Mouse (Mus musculus): ENCODE measurements around the gene Ikzf4.

Ikzf4 gene

DNA sequence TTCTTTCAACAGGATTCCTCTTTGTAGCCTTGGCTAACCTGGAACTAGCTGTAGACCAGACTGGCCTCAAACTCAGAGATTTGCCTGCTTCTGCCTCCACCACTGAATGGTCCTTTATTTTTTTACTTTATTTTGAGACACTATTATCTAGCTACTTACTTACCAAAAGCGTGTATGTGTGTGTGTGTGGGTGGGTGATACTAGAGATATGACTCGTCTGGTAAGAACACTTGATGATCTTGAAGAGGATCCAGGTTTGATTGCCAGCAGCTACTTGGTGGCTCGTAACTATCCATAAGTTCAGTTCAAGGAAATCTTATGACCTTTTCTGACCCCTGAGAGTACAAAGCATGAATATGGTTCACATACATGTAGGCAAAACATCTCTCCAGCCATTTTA is 19.5 kb upstream of the Ikzf4 start:
- Histone ChIP-seq H3K4me1 (replicated peaks; ENCODE audit: low read depth, low read length) (peaks cover 11% of the 10 kb centered on the region), H3K4me3 (replicated peaks; ENCODE audit: low read length) (no peak overlapping the region), H3K27me3 (ENCODE audit: insufficient read depth, low read length) (peaks cover 20% of the 10 kb centered on the region; the same call in 1 of the 2 replicates), H3K36me3 (ENCODE audit: insufficient read depth, low read length) (no peaks in the 10 kb centered on the region), H3K9me3 (ENCODE audit: low read length) (no peaks in the 10 kb centered on the region)
- TF ChIP-seq NANOG (IDR thresholded peaks at IDR 0.05; ENCODE audit: borderline replicate concordance, low read length) (no peak), POU5F1 (IDR thresholded peaks at IDR 0.05; ENCODE audit: borderline replicate concordance, low read length) (no peak), CTCF (conservative IDR thresholded peaks at IDR 0.05; ENCODE audit: low read length) (no peak)

- Histone ChIP-seq H3K36me3 (ENCODE audit: insufficient read depth, low read length) (no peaks in the 10 kb centered on the region), H3K27me3 (ENCODE audit: insufficient read depth, low read length) (peaks cover 17% of the 10 kb centered on the region; the same call in 1 of the 2 replicates), H3K4me3 (replicated peaks; ENCODE audit: low read length) (no peak overlapping the region), H3K9me3 (ENCODE audit: low read length) (no peaks in the 10 kb centered on the region), H3K4me1 (replicated peaks; ENCODE audit: low read depth, low read length) (peaks cover 11% of the 10 kb centered on the region)
- TF ChIP-seq NANOG (IDR thresholded peaks at IDR 0.05; ENCODE audit: borderline replicate concordance, low read length) (no peak), CTCF (conservative IDR thresholded peaks at IDR 0.05; ENCODE audit: low read length) (no peak), POU5F1 (IDR thresholded peaks at IDR 0.05; ENCODE audit: borderline replicate concordance, low read length) (no peak)
These were observed 19.0 kb upstream of the Ikzf4 start for GRCm38 (mm10) chr10:128664808-128665207.

DNA sequence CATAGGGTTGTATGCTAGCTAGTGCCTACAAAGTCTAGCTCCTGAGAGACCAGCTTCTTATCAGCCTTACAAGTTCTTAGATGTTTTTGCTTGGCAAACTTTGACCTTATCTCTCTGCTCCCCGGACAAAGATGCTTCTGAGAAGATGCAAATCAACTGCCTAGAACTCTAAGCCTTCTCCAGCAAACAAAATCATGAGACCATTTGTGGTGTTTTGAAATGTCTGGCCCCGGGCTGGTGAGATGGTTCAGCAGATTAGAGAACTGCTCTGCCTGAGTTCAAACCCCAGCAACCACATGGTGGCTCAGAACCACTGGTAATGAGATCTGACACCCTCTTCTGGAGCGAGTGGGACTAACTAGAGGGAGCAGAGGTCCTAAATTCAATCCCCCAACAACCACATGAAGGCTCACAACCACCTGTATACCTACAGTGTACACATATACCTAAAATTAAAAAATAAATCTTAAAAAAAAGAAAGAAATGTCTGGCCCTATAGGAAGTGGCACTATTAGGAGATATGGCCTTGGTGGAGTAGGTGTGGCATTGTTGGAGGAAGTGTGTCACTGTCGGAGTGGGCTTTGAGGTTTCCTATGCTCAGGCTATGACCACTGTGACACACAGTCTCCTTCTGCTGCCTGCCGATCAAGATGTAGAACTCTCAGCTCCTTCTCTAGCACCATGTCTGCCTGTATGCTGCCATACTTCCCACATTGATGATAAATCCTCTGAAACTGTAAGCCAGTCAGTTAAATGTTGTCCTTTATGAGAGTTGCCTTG is 17.8 kb upstream of the Ikzf4 start:
- TF ChIP-seq CTCF (conservative IDR thresholded peaks at IDR 0.05; ENCODE audit: low read length) (no peak), POU5F1 (IDR thresholded peaks at IDR 0.05; ENCODE audit: borderline replicate concordance, low read length) (no peak), NANOG (IDR thresholded peaks at IDR 0.05; ENCODE audit: borderline replicate concordance, low read length) (no peak)
- Histone ChIP-seq H3K36me3 (ENCODE audit: insufficient read depth, low read length) (no peaks in the 10 kb centered on the region), H3K9me3 (ENCODE audit: low read length) (no peaks in the 10 kb centered on the region), H3K27me3 (ENCODE audit: insufficient read depth, low read length) (peaks cover 17% of the 10 kb centered on the region; the same call in 1 of the 2 replicates), H3K4me1 (replicated peaks; ENCODE audit: low read depth, low read length) (peaks cover 11% of the 10 kb centered on the region), H3K4me3 (replicated peaks; ENCODE audit: low read length) (no peak overlapping the region)

DNA sequence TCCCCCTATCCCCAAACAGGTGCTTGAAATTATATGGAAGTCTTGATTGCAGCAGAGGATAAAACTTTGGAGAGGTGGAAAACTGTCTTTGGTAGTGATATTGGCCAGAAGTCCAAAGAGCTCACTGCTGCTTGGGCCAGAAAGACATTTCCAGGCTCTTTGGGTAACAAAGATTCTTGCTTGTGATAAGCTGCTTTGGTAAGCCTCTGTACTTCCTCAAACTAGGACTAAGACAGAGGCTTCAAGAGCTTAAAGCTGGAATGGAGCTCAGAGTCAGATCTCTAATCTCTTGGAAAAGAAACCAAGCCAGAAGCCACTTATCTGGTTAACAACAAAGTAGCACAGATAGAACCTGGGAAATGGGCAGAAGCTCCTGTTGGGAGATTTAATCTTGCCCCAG is 16.7 kb upstream of the Ikzf4 start:
- no peaks in the 10 kb centered on the region for H3K36me3 ChIP-seq (ENCODE audit: insufficient read depth, low read length)
- no peaks in the 10 kb centered on the region for H3K9me3 ChIP-seq (ENCODE audit: low read length)
- no peak for TF ChIP-seq NANOG (IDR thresholded peaks at IDR 0.05; ENCODE audit: borderline replicate concordance, low read length)
- no peak for TF ChIP-seq CTCF (conservative IDR thresholded peaks at IDR 0.05; ENCODE audit: low read length)
- peaks cover 15% of the 10 kb centered on the region; the same call in 1 of the 2 replicates for H3K4me1 ChIP-seq (replicated peaks; ENCODE audit: low read depth, low read length)
- H3K4me3 ChIP-seq (replicated peaks; ENCODE audit: low read length) = no peak overlapping the region
- H3K27me3 ChIP-seq (ENCODE audit: insufficient read depth, low read length) = peaks cover 12% of the 10 kb centered on the region; the same call in 1 of the 2 replicates

DNA sequence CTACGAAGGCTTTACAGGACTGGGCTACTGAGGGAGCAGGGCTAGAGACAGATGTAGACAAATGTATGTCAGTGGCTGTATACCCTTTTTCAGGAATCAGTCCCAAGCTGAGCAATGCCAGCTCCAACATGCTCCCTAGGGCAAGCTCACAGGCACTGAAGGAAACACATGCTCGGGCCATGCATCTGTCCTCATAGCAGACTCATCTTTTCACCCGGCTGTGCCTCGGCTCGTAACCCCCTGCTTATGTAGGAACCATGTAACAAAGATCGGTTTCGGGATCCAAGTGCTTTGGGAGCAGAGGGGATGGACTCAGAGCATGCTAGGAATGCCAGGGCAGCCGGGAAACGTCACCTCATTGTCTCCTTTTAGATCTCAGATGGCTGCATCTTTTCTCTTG is 13.7 kb upstream of the Ikzf4 start:
- H3K4me3 ChIP-seq (replicated peaks; ENCODE audit: low read length) = no peak overlapping the region
- H3K9me3 ChIP-seq (ENCODE audit: low read length) = no peaks in the 10 kb centered on the region
- H3K27me3 ChIP-seq (ENCODE audit: insufficient read depth, low read length) = no peaks in the 10 kb centered on the region
- no peaks in the 10 kb centered on the region for H3K36me3 ChIP-seq (ENCODE audit: insufficient read depth, low read length)
- peaks cover 34% of the 10 kb centered on the region for H3K4me1 ChIP-seq (replicated peaks; ENCODE audit: low read depth, low read length)
- TF ChIP-seq CTCF (conservative IDR thresholded peaks at IDR 0.05; ENCODE audit: low read length) (no peak), NANOG (IDR thresholded peaks at IDR 0.05; ENCODE audit: borderline replicate concordance, low read length) (no peak), POU5F1 (IDR thresholded peaks at IDR 0.05; ENCODE audit: borderline replicate concordance, low read length) (no peak)

DNA sequence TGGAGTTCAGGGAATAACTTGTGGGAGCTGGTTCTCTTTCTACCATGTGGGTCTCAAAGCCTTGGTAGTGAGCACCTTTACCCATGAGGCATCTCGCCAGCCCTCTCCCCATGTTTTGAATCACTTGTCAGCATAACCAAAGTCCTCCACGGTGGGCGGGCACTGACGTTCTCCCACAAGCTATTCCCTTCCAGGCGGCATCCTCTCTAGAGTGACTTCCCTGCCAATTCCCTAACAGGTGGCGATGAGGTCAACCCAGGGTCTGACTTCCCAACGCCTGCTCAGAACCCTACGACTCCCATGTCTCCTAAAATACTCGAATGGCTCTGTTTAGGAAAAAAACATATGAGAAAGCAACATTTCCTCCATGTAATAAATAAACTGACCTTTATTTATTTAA is 12.1 kb upstream of the Ikzf4 start:
- H3K4me3 ChIP-seq (replicated peaks; ENCODE audit: low read length) = no peak overlapping the region

DNA sequence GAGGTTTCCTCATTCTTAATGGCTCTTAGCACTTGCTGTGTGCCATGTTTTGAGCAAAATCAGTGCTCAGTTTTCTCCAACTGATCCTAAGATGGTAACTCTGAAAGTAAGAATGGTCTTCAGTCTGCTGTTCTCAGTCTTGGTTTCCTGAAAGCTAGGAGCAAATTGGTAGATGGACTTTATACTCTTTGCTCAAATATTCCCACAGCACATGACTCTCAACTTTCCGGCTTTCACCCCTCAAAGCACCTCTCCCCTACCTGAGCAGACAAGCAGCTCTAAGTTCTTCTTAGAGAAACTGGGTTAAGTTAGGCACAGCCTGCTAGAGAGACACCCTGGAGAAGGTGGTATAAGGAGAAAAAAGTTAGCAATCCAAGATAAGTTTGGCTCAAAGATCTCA is 10.9 kb upstream of the Ikzf4 start:
- TF ChIP-seq POU5F1 (IDR thresholded peaks at IDR 0.05; ENCODE audit: borderline replicate concordance, low read length) (no peak), CTCF (conservative IDR thresholded peaks at IDR 0.05; ENCODE audit: low read length) (no peak), NANOG (IDR thresholded peaks at IDR 0.05; ENCODE audit: borderline replicate concordance, low read length) (no peak)
- no peaks in the 10 kb centered on the region for H3K36me3 ChIP-seq (ENCODE audit: insufficient read depth, low read length)
- no peaks in the 10 kb centered on the region for H3K9me3 ChIP-seq (ENCODE audit: low read length)
- H3K4me3 ChIP-seq (replicated peaks; ENCODE audit: low read length) = no peak overlapping the region
- H3K27me3 ChIP-seq (ENCODE audit: insufficient read depth, low read length) = no peaks in the 10 kb centered on the region; the same call in 1 of the 2 replicates
- H3K4me1 ChIP-seq (replicated peaks; ENCODE audit: low read depth, low read length) = peaks cover 34% of the 10 kb centered on the region

More for the DNA sequence above, 12.1 kb upstream of the Ikzf4 start:
- no peaks in the 10 kb centered on the region; the same call in 1 of the 2 replicates for H3K27me3 ChIP-seq (ENCODE audit: insufficient read depth, low read length)
- peaks cover 34% of the 10 kb centered on the region for H3K4me1 ChIP-seq (replicated peaks; ENCODE audit: low read depth, low read length)
- no peaks in the 10 kb centered on the region for H3K9me3 ChIP-seq (ENCODE audit: low read length)
- no peak for TF ChIP-seq POU5F1 (IDR thresholded peaks at IDR 0.05; ENCODE audit: borderline replicate concordance, low read length)
- TF ChIP-seq NANOG (IDR thresholded peaks at IDR 0.05; ENCODE audit: borderline replicate concordance, low read length) = no peak
- H3K36me3 ChIP-seq (ENCODE audit: insufficient read depth, low read length) = no peaks in the 10 kb centered on the region

- H3K9me3 ChIP-seq (ENCODE audit: low read length) = no peaks in the 10 kb centered on the region
- H3K27me3 ChIP-seq (ENCODE audit: insufficient read depth, low read length) = no peaks in the 10 kb centered on the region; the same call in 1 of the 2 replicates
- H3K36me3 ChIP-seq (ENCODE audit: insufficient read depth, low read length) = no peaks in the 10 kb centered on the region
- H3K4me1 ChIP-seq (replicated peaks; ENCODE audit: low read depth, low read length) = peaks cover 37% of the 10 kb centered on the region
- no peak overlapping the region for H3K4me3 ChIP-seq (replicated peaks; ENCODE audit: low read length)
- TF ChIP-seq NANOG (IDR thresholded peaks at IDR 0.05; ENCODE audit: borderline replicate concordance, low read length) = no peak
- no peak for TF ChIP-seq POU5F1 (IDR thresholded peaks at IDR 0.05; ENCODE audit: borderline replicate concordance, low read length)
- no peak for TF ChIP-seq CTCF (conservative IDR thresholded peaks at IDR 0.05; ENCODE audit: low read length)
These were observed 9.5 kb upstream of the Ikzf4 start for GRCm38 (mm10) chr10:128655254-128655653.

Measured in E14TG2a.4 (cell line).